Mouse (Mus musculus): ENCODE measurements around the gene Ifitm5. TPM values are rescaled to one million over a fixed set of nuclear protein-coding genes. Genes with fewer than 3 reads are reported as not detected.

Ifitm5 gene
- total and polyA plus RNA-seq, 2 experiments from 2014 or later: 0.63 TPM; not detected in 1

- H3K9me3 ChIP-seq (ENCODE audit: low read length): no peaks in the 10 kb centered on the region
- no peak overlapping the region for H3K4me2 ChIP-seq (ENCODE audit: low read depth, low read length, poor library complexity, severe bottlenecking)
- DNase-seq (ENCODE audit: low spot score) (no peak), ATAC-seq (ENCODE audit: low FRiP score) (no peak)
- H3K9ac ChIP-seq (replicated peaks; ENCODE audit: low read length, poor library complexity, severe bottlenecking): no peak overlapping the region
- no peaks in the 10 kb centered on the region for H3K36me3 ChIP-seq (ENCODE audit: insufficient read depth, low read length)
- no peaks in the 10 kb centered on the region for H3K27me3 ChIP-seq (ENCODE audit: insufficient read depth, low read length)
- no peaks in the 10 kb centered on the region for H3K4me1 ChIP-seq (ENCODE audit: insufficient read depth, low read length)
- H3K4me3 ChIP-seq (ENCODE audit: low read depth, low read length): no peak overlapping the region
- no peak for TF ChIP-seq CTCF (IDR thresholded peaks at IDR 0.05)
- H3K27ac ChIP-seq (ENCODE audit: low read depth, low read length): no peak overlapping the region
- WGBS: 87% methylated on average over 8 of the region's 8 CpGs
Measured at GRCm38 (mm10) chr7:140914031-140914690, 35.9 kb downstream of the Ifitm5 start.

GRCm38 (mm10) chr7:140912846-140913482, 37.1 kb downstream of the Ifitm5 start:
- Histone ChIP-seq H3K4me2 (ENCODE audit: low read depth, low read length, poor library complexity, severe bottlenecking) (no peak overlapping the region), H3K4me3 (ENCODE audit: low read depth, low read length) (no peak overlapping the region), H3K27me3 (ENCODE audit: insufficient read depth, low read length) (no peaks in the 10 kb centered on the region), H3K4me1 (ENCODE audit: insufficient read depth, low read length) (no peaks in the 10 kb centered on the region), H3K36me3 (ENCODE audit: insufficient read depth, low read length) (no peaks in the 10 kb centered on the region), H3K9me3 (ENCODE audit: low read length) (no peaks in the 10 kb centered on the region), H3K27ac (ENCODE audit: low read depth, low read length) (no peak overlapping the region), H3K9ac (replicated peaks; ENCODE audit: low read length, poor library complexity, severe bottlenecking) (no peak overlapping the region)
- ATAC-seq (ENCODE audit: low FRiP score) (no peak), DNase-seq (ENCODE audit: low spot score) (no peak)
- no peak for TF ChIP-seq CTCF (IDR thresholded peaks at IDR 0.05)
- WGBS: 79% methylated on average over 5 of the region's 5 CpGs

GRCm38 (mm10) chr7:140912293-140912692, 37.8 kb downstream of the Ifitm5 start:
- Histone ChIP-seq H3K27me3 (ENCODE audit: insufficient read depth, low read length) (no peaks in the 10 kb centered on the region), H3K4me2 (ENCODE audit: low read depth, low read length, poor library complexity, severe bottlenecking) (no peak overlapping the region), H3K4me1 (ENCODE audit: insufficient read depth, low read length) (no peaks in the 10 kb centered on the region), H3K27ac (ENCODE audit: low read depth, low read length) (no peak overlapping the region), H3K9me3 (ENCODE audit: low read length) (no peaks in the 10 kb centered on the region), H3K36me3 (ENCODE audit: insufficient read depth, low read length) (no peaks in the 10 kb centered on the region), H3K9ac (replicated peaks; ENCODE audit: low read length, poor library complexity, severe bottlenecking) (no peak overlapping the region), H3K4me3 (ENCODE audit: low read depth, low read length) (no peak overlapping the region)
- 77% methylated on average over 3 of the region's 3 CpGs for WGBS
- ATAC-seq (ENCODE audit: low FRiP score): no peak
- no peak for TF ChIP-seq CTCF (IDR thresholded peaks at IDR 0.05)
- DNase-seq (ENCODE audit: low spot score): no peak

- no peaks in the 10 kb centered on the region for H3K36me3 ChIP-seq (ENCODE audit: insufficient read depth, low read length)
- WGBS: 2% methylated on average over 19 of the region's 19 CpGs
- ATAC-seq (ENCODE audit: low FRiP score) (peak; percentile 49; the same call in 1 of the 2 replicates), DNase-seq (ENCODE audit: low spot score) (peak; percentile 76)
- peak overlapping the region; percentile 33; the same call in 1 of the 2 replicates for H3K9ac ChIP-seq (replicated peaks; ENCODE audit: low read length, poor library complexity, severe bottlenecking)
- H3K4me2 ChIP-seq (ENCODE audit: low read depth, low read length, poor library complexity, severe bottlenecking): peak overlapping the region; percentile 81
- no peaks in the 10 kb centered on the region for H3K27me3 ChIP-seq (ENCODE audit: insufficient read depth, low read length)
- peak; percentile 89 for TF ChIP-seq CTCF (IDR thresholded peaks at IDR 0.05)
- H3K9me3 ChIP-seq (ENCODE audit: low read length): no peaks in the 10 kb centered on the region
- no peak overlapping the region for H3K27ac ChIP-seq (ENCODE audit: low read depth, low read length)
- peak overlapping the region; percentile 32 for H3K4me3 ChIP-seq (ENCODE audit: low read depth, low read length)
- H3K4me1 ChIP-seq (ENCODE audit: insufficient read depth, low read length): no peaks in the 10 kb centered on the region
Measured at GRCm38 (mm10) chr7:140908634-140909107, 41.4 kb downstream of the Ifitm5 start.

GRCm38 (mm10) chr7:140908181-140908580, 41.9 kb downstream of the Ifitm5 start:
- H3K9ac ChIP-seq (replicated peaks; ENCODE audit: low read length, poor library complexity, severe bottlenecking): no peak overlapping the region
- no peaks in the 10 kb centered on the region for H3K9me3 ChIP-seq (ENCODE audit: low read length)
- H3K4me3 ChIP-seq (ENCODE audit: low read depth, low read length): no peak overlapping the region
- 53% methylated on average over 7 of the region's 7 CpGs for WGBS
- ATAC-seq (ENCODE audit: low FRiP score) (no peak), DNase-seq (ENCODE audit: low spot score) (no peak)
- no peaks in the 10 kb centered on the region for H3K36me3 ChIP-seq (ENCODE audit: insufficient read depth, low read length)
- TF ChIP-seq CTCF (IDR thresholded peaks at IDR 0.05): no peak
- H3K27me3 ChIP-seq (ENCODE audit: insufficient read depth, low read length): no peaks in the 10 kb centered on the region
- H3K4me2 ChIP-seq (ENCODE audit: low read depth, low read length, poor library complexity, severe bottlenecking): no peak overlapping the region
- H3K27ac ChIP-seq (ENCODE audit: low read depth, low read length): no peak overlapping the region
- H3K4me1 ChIP-seq (ENCODE audit: insufficient read depth, low read length): no peaks in the 10 kb centered on the region

- ATAC-seq (ENCODE audit: low FRiP score): no peak
- 84% methylated on average over 7 of the region's 7 CpGs for WGBS
Measured at GRCm38 (mm10) chr7:140907697-140908096, 42.4 kb downstream of the Ifitm5 start.

More at GRCm38 (mm10) chr7:140907697-140908096, 42.4 kb downstream of the Ifitm5 start:
- no peaks in the 10 kb centered on the region for H3K36me3 ChIP-seq (ENCODE audit: insufficient read depth, low read length)
- no peak overlapping the region for H3K9ac ChIP-seq (replicated peaks; ENCODE audit: low read length, poor library complexity, severe bottlenecking)
- H3K4me2 ChIP-seq (ENCODE audit: low read depth, low read length, poor library complexity, severe bottlenecking): no peak overlapping the region
- no peak for DNase-seq (ENCODE audit: low spot score)
- H3K27ac ChIP-seq (ENCODE audit: low read depth, low read length): no peak overlapping the region
- TF ChIP-seq CTCF (IDR thresholded peaks at IDR 0.05): peak; percentile 40
- no peak overlapping the region for H3K4me3 ChIP-seq (ENCODE audit: low read depth, low read length)
- H3K9me3 ChIP-seq (ENCODE audit: low read length): no peaks in the 10 kb centered on the region
- no peaks in the 10 kb centered on the region for H3K4me1 ChIP-seq (ENCODE audit: insufficient read depth, low read length)
- no peaks in the 10 kb centered on the region for H3K27me3 ChIP-seq (ENCODE audit: insufficient read depth, low read length)
